In the genomic region with DNA sequence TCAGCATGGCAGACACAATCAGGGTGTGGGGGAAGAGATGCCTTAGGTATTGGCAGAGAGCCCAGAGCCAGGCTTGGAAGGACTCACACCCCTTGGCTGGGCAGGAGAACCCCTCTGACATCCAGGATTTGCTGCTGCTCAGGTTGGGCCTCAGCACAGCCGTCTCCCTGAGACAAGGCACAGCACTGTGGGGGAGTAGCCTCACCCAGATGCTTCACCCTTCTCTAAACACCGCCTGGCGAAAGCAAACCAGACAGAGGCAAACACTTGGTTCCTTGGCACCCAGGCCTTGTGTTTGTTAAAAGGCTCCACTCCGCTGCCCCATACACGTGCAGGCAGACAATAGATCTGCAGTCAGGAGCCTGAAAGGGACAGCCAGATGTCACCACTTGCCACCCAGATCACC, we compare ENCODE assay signal across 8 mouse cellular contexts. TPM values are rescaled to one million over a fixed set of nuclear protein-coding genes. Genes with fewer than 3 reads are reported as not detected.
A peak's percentile ranks its signal among the peaks of the same experiment; 100 is the strongest.
DNase-seq lines count a peak whose midpoint lies in the region; ATAC-seq lines count a peak whose summit lies in the region.

No protein-coding gene starts in this region.

- H3K4me2 ChIP-seq in heart, embryonic 14.5 days (ENCODE audit: low read length): peak overlapping the region; percentile 94
- peak overlapping the region; percentile 83 for H3K4me2 ChIP-seq in midbrain, embryonic 15.5 days

- 4% methylated on average over 5 of the region's 5 CpGs for whole genome bisulfite sequencing in heart, embryonic 14.5 days
- 16% methylated on average over 5 of the region's 5 CpGs for WGBS in midbrain, embryonic 15.5 days

- H3K4me1 ChIP-seq in heart, embryonic 14.5 days (ENCODE audit: control insufficient read depth in 2 of 2, insufficient read depth in 2 of 2, low read length in 2 of 2): peaks cover 28 to 43% of the 10 kb centered on the region in 2 experiments
- H3K4me1 ChIP-seq in midbrain, embryonic 15.5 days: peaks cover 32% of the 10 kb centered on the region

- H3K9ac ChIP-seq in heart, embryonic 14.5 days (ENCODE audit: low read length): peak overlapping the region; percentile 98
- H3K9ac ChIP-seq in midbrain, embryonic 15.5 days: peak overlapping the region; percentile 94

- DNase-seq in right cerebral cortex, postnatal 4 days: peak; percentile 16
- no peak for DNase-seq in right cerebral cortex, postnatal 14 days
- DNase-seq in kidney, postnatal 4 days: peak; percentile 41 to 60
- DNase-seq in cerebellum, adult 9-10 months: no peak
- no peak for DNase-seq in cerebellum, adult 18-20 months
- no peak for DNase-seq in cerebellum, postnatal 25 days

- peak; percentile 36; the same call in 1 of the 2 replicates for ATAC-seq in heart, embryonic 14.5 days (ENCODE audit: insufficient number of reproducible peaks, insufficient read depth, low FRiP score, low read depth)
- ATAC-seq in midbrain, embryonic 15.5 days (replicated peaks): 0 out of 2 replicates have a peak, but pooled peaks have one; percentile 22

- H3K4me3 ChIP-seq in heart, embryonic 14.5 days (ENCODE audit: control insufficient read depth in 1 of 2, insufficient read depth in 1 of 2, low read depth in 1 of 2, low read length in 2 of 2): peak overlapping the region; percentile 66 to 93
- H3K4me3 ChIP-seq in midbrain, embryonic 15.5 days: peak overlapping the region; percentile 81

- peaks cover 12% of the 10 kb centered on the region; the same call in 1 of the 2 replicates for H3K36me3 ChIP-seq in heart, embryonic 14.5 days (ENCODE audit: control insufficient read depth, insufficient read depth, low read length)
- 0 out of 2 replicates have a peak, but pooled peaks cover 2% of the 10 kb centered on the region for H3K36me3 ChIP-seq in midbrain, embryonic 15.5 days (replicated peaks)

- no peaks in the 10 kb centered on the region for H3K27me3 ChIP-seq in heart, embryonic 14.5 days (ENCODE audit: control insufficient read depth, insufficient read depth, low read length)
- H3K27me3 ChIP-seq in midbrain, embryonic 15.5 days (replicated peaks): no peaks in the 10 kb centered on the region

- peak overlapping the region; percentile 64 to 92 for H3K27ac ChIP-seq in heart, embryonic 14.5 days (replicated peaks in 1 of 2; ENCODE audit: control insufficient read depth in 1 of 2, insufficient read depth in 1 of 2, low read depth in 2 of 2, low read length in 2 of 2)
- peak overlapping the region; percentile 78 for H3K27ac ChIP-seq in midbrain, embryonic 15.5 days

- H3K9me3 ChIP-seq in heart, embryonic 14.5 days (ENCODE audit: control insufficient read depth, low read length): no peaks in the 10 kb centered on the region
- no peaks in the 10 kb centered on the region for H3K9me3 ChIP-seq in midbrain, embryonic 15.5 days

RNA-seq across cellular contexts. Expression of a gene that starts 18.2 kb away (rescaled TPM):
- polyA plus RNA-seq in heart, embryonic 14.5 days (2014; fragmentation: Nextera tagmentation; extraction: Ambion mirVana): 34.9 and 36.9 TPM in 2 replicates
- polyA plus RNA-seq in midbrain, embryonic 15.5 days (2015; fragmentation: Nextera tagmentation; extraction: Ambion mirVana): 39.7 and 44.0 TPM in 2 replicates

RNA-seq across cellular contexts. Expression of a gene that starts 28.2 kb away (rescaled TPM):
- not detected in 2 replicates for polyA plus RNA-seq in heart, embryonic 14.5 days (2014; fragmentation: Nextera tagmentation; extraction: Ambion mirVana)
- not detected in 2 replicates for polyA plus RNA-seq in midbrain, embryonic 15.5 days (2015; fragmentation: Nextera tagmentation; extraction: Ambion mirVana)

RNA-seq across cellular contexts. Expression of a gene that starts 45.7 kb away (rescaled TPM):
- polyA plus RNA-seq in heart, embryonic 14.5 days (2014; fragmentation: Nextera tagmentation; extraction: Ambion mirVana): 1.5 and 2.3 TPM in 2 replicates
- 9.8 and 10.0 TPM in 2 replicates for polyA plus RNA-seq in midbrain, embryonic 15.5 days (2015; fragmentation: Nextera tagmentation; extraction: Ambion mirVana)

RNA-seq across cellular contexts. Expression of a gene that starts 52.9 kb away (rescaled TPM):
- polyA plus RNA-seq in heart, embryonic 14.5 days (2014; fragmentation: Nextera tagmentation; extraction: Ambion mirVana): 1.3 and 2.2 TPM in 2 replicates
- 1.1 and 1.2 TPM in 2 replicates for polyA plus RNA-seq in midbrain, embryonic 15.5 days (2015; fragmentation: Nextera tagmentation; extraction: Ambion mirVana)

Comparison
In these comparisons a context has a peak if more than half of its experiments do, and no peak if none do; other contexts are left out.
1. DNase-seq: peak in right cerebral cortex, postnatal 4 days (single experiment) and kidney, postnatal 4 days (2 of 2); none in right cerebral cortex, postnatal 14 days (single experiment), cerebellum, adult 9-10 months (single experiment), cerebellum, adult 18-20 months (0 of 2) and cerebellum, postnatal 25 days (0 of 2).